Mouse (Mus musculus) fat pad, adult 2 months (tissue): Measurements from ENCODE around the gene Urb2.
"Not testable (repeated sequence)": the region's sequence is repeated elsewhere in the genome, so short reads cannot be mapped to it uniquely, and the experiment has no call there.

ENCODE experiments used
- DNase-seq: peaks from one replicate; pipeline ENCODE4 v3.0.0-alpha.2; 2011; ENCODE audit warnings: low read depth, low spot score; ENCODE audit errors: extremely low read depth

Gene Urb2

DNA sequence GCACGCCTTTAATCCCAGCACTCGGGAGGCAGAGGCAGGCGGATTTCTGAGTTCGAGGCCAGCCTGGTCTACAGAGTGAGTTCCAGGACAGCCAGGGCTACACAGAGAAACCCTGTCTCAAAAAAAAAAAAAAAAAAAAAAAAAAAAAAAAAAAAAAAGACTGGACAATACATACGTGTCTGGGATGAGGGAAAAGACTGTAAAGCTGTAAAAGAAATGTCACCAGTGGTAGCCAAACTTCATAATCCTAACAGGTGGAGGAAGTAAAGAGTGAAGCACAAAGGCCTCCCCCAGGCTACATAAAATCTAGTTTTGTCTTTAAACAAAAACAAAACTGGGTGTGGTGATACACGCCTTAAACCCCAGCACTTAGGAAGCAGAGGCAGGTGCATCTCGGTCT lies 7.0 kb upstream of the Urb2 start:
- not testable (repeated sequence) for DNase-seq

GRCm38 (mm10) chr8:124014751-124015150 lies 6.6 kb upstream of the Urb2 start:
- DNase-seq, result no peak

DNA sequence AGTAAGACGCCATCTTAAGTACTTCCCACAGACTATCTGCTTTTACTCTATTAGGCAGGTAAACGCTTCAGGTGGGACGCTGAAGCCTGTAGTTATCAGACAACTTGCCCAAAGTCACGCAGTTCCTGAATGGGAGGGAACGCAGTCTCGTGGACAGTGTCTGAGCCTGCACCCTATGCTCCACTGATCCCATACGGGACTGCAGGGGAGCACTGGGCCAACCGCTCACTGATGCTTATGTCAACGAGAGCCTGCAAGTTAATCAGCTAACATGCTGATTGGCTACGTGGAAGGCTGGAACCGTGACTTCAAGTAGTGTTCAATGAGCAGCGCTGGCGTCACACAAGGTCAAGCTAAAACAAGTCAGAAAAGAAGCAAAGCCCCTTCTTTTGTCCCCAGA lies 1.5 kb upstream of the Urb2 start:
- DNase-seq, result no peak

DNA sequence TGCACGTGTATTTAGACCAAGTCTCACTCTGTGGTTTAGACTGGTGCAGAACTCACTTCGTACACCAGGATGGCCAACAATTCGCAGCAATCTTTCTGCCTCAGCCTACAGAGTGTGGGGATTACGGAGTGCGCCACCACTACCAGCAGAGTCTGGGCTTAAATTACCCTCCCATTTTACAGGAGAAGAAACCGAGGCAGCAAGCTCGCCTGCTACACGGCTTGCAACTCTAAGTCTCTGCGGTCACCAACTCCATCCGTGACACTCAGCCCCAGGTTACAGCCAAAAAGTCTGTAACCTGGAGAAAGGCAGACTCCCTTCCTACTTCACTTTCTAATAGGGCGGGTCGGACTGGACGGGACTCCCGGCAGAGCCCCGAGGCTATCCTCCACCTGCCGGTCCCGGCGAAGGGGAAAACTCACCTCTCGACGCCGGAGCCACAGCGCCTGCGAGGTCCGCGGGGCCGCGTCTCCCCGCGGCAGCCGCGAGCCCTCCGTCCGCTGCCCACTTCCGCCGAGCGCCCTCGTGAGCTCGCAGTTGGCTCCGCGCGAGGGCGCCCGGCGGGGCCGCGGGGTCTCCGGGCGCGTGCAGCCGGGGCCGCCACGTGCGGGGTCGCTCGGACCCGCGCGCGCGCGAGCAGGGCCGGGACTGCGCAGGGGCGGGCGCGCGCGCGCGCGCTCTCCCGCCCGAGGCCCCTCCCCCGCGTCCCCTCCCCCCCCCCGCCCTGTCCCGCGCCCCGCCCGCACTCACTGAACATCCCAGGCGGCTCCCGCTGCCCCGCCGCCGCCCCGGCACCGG lies 670 bp upstream of the Urb2 start:
- DNase-seq, result no peak

- DNase-seq, result not testable (repeated sequence)
Measured at GRCm38 (mm10) chr8:124026265-124026664, 5.0 kb downstream of the Urb2 start.

DNA sequence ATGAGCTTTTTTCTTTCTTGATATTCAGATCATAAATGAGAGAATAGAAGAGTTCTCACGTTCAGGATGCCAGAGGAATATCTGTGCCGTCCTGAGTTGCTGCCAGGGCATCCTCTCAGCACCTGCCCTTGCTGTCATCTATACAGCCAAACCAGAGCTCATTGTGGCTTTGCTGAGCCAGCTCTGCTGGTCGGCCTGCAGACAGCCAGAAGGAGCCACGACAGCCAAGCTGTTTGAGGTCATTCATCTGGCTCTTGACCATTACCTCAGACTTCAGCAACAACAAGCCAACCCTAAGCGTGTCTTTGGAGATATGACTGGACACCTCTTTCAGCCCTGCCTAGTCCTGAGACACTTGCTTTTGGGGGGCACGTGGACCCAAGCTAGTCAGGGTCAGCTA lies 6.5 kb downstream of the Urb2 start:
- DNase-seq, result no peak

DNA sequence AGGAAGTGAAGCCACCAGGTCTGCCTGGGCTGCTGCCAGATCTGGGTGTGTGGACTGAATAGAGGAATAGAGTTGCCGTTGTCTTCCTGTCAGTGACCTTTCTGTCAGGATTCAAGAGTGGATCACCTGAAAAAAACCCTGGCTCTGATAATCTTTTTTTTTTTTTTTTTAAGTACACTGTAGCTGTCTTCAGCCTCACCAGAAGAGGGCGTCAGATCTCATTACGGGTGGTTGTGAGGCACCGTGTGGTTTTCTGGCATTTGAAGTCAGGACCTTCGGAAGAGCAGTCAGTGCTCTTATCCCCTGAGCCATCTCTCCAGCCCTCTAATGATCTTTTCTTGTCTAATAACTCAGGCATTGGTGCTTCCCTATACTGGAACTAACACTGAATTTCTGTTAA lies 12.1 kb downstream of the Urb2 start:
- no peak for DNase-seq

DNA sequence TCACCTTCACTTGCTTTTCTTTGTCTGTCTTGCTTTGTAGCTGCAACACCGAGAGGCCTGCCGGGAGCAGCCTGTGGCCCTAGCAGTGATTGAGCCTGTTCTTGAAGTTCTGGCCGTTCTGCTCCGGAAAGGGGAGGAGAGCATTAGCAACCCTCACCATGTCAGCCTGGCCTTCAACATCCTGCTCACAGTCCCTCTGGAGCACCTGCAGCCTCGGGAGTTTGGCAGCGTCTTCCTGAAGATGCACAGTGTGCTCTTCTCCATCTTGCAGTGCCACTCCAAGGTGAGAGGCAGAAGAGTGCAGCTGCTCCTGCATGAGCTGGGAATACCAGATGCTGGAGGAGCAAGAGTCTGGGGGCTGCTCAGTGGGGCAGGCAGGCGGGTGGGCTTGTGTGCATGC lies 16.8 kb downstream of the Urb2 start:
- DNase-seq, result no peak

- no peak for DNase-seq
Measured at GRCm38 (mm10) chr8:124039351-124039750, 18.0 kb downstream of the Urb2 start.

- DNase-seq, result no peak
Measured at GRCm38 (mm10) chr8:124042201-124042600, 20.9 kb downstream of the Urb2 start.

- no peak for DNase-seq
Measured at GRCm38 (mm10) chr8:124044421-124044820, 23.1 kb downstream of the Urb2 start.

DNA sequence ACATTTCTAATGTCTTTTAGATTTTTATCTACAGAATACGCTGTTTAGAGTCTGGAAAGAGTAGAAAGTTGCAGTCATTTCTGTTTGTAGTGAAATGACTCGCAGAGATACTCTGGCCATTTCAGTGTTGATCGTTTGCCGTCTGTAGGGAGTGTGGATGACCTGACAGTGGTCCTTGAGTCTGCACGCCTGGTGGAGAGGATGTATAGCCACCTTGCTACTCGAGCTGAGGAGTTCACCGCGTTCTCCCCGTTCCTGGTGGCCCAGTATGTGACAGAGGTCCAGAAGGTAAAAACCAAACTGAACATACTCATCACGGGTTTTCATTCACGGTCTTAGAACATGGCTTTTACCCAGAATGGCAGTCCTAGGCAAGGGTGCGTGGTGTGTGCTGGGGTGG lies 23.6 kb downstream of the Urb2 start:
- DNase-seq, result no peak

- DNase-seq, result no peak
Measured at GRCm38 (mm10) chr8:124045856-124046255, 24.5 kb downstream of the Urb2 start.

GRCm38 (mm10) chr8:124052110-124052509 lies 30.8 kb downstream of the Urb2 start:
- DNase-seq, result no peak

- no peak for DNase-seq
Measured at GRCm38 (mm10) chr8:124052568-124052967, 31.3 kb downstream of the Urb2 start.

DNA sequence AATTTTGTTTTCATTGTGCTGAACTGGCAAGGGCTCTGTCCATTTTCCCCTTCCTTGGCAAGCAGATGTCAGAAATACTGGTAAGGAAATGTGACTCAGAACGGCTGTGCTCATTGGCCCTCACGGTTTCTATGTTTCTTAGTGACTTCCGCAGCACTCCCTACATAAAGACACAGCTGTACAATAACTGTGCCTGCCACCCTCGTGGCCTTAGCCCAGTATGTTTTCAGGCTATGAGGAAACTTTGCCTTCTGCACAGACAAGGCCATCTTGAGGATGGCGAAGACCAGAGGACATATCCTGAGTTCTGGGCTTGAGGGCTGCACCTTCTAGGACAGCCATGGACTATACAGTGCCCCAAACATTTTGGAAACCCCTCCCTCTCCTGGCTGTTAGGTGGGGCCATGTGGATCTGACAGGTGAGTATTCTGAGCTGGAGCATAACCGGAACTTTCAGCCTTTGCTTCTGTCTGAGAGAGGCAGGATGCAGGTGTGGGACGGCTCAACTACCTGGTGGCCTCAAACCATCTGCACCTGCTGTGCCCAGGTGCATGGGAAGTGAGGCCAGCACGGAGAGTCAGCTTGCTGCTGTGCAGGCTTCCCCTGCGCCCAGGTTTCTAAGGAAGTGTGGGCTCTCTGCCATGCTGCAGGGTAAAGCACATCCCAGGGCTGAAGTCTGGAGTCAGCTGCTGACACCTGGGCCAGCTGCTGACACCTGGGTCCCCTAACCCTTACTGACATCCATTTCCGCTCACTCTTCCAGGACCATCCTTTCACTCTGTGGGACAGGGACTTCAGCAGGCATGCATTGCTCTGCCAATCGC lies 35.7 kb downstream of the Urb2 start:
- DNase-seq, result no peak

DNA sequence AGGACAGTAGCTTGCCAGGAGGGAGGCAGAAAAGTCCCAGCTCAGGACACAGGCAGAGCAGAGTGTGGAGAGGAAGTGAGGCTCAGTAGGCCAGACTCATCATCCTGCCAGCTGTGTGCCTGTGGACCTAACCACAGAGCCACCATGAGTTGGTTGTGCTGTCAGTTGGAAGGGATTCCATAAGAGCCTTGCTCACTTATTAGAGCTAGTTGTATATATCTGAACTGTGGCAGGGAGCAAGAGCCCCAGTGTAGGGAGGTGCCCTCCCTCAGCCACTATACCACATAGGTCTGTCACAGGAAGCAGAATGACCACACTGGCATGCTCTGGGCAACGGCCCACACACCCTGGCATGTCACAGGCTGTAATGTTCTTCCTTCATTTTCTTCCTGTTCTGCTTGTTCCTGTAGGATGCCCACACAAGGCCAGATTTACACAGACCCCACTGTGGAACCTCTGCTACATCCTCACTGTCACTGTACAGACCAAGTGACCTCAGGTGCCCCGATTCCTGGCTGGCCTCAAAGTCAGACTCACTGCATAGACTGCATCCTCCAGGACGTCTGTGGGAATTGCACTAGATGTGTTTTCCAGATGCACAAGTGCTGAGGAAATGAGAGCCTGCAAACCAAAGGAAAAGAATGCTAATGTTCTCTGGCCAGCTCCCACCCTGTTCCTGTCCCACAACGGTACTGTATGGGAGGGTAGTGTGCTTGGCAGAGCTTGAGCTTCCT lies 45.2 kb downstream of the Urb2 start:
- no peak for DNase-seq

DNA sequence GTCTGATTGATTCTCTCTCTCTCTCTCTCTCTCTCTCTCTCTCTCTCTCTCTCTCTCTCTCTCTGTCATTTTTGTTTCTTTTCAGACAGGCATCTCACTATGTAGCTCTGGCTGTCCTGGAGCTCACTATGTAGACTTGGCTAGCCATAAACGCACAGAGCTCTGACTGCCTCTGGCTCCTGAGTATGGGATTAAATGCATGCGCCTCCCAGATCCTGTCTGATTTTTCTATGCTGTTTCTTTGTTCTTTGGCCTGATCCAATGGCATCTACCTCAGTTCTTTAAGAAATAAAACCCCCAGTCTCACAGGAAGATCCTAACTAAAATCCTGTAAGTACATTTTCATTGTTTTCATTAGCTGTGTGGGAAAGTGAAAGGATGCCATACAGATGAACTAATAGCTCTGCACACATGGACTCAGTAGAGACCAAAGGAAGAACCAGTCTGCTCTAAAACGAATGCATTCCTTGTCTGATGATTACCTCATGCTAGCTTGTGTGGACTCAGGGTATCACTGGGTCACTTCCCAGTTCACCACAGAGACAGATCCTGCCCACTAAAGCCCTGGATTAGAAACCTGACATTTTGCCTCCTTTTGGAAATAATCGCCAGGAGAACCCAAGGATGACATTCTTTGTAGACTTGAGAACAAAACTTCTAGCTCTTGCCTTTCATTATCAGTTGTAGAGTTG lies 45.9 kb downstream of the Urb2 start:
- no peak for DNase-seq

GRCm38 (mm10) chr8:124070363-124071324 lies 49.3 kb downstream of the Urb2 start:
- no peak for DNase-seq

DNA sequence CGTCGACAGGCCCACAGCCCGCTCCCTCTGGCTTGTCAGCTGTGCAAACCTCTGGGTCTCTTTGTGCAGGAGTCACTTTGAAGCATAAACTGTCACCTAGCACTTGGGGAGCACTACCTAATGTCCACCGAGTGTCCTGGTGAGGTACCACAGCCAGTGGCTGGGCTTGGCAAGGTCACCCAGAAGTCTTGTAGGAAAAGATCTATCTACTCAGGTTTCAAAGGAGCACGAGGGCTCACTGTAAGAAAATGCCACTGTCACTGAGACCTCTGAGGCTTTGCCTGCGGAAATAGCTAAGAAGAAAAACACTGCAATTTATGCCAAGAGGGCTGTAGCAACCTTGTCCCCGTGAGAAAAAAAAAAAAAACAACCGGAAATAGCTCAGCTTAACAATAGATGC lies 54.7 kb downstream of the Urb2 start:
- no peak for DNase-seq
